Mouse (Mus musculus) hindlimb bud, embryonic 11.5 days (tissue): ENCODE measurements around the gene Tef.
A peak's percentile ranks its signal among the peaks of the same experiment; 100 is the strongest.

Experiments used
- DNase-seq: peaks from one replicate; pipeline ENCODE4 v3.0.0-alpha.2; 2012; ENCODE audit warnings: low read depth, low spot score; ENCODE audit errors: extremely low spot score

Gene Tef

DNA sequence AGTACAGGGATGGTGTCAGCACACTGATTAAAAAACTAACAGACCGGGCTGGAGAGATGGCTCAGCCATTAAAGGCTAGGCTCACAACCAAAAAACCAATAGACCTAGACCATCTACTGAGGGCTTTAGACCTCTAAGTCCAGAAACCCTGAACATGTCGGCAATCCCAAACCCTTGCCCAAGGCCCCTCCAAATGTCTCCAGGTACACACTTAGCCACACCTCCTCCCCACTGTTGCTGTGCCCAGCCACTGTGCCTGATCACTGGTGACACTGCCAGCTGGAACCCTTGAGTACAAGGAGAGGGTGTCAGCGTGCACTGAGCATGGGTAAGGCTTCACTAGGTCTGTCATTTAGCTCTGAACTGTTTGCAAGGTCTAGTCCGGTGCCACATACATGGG lies 3.8 kb upstream of the Tef start:
- DNase-seq = no peak

DNA sequence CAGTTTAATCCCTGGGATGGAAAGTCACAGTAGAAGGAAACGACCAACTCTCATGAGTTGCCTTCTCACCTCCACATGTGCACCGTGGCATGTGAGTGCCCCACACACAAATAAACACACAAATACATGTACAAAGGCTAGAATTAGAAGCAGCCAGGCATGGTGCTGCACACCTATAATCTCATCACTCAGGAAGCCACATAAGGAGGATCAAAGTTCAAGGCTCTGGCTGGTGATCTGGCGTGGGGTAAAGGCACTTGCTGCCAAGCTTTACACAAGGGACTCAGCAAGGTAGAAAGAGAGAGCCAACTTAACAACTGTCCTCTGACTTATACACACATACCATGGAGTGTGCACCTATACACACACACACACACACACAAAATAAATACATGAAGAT lies 1.8 kb upstream of the Tef start:
- DNase-seq = no peak

DNA sequence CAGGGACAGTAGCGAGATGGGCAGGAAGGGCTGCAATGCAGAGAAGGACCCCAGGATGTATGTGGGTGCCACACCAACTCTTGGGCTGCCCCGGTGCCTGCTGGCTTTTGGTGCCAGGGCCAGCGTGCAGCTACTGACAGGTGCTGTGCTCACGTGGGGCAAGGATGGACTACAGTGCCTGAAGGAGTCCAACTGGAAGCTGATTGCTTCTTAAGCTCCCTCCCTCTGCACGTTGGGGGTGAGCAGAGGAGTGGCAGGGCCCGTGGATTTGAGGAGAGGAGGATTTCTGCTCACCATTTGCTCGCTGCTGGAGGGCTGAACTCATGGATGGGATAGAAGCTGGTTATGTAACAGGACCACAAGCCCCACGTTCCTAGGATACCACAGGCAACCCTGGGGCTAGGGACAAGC lies 725 bp downstream of the Tef start:
- no peak for DNase-seq

DNA sequence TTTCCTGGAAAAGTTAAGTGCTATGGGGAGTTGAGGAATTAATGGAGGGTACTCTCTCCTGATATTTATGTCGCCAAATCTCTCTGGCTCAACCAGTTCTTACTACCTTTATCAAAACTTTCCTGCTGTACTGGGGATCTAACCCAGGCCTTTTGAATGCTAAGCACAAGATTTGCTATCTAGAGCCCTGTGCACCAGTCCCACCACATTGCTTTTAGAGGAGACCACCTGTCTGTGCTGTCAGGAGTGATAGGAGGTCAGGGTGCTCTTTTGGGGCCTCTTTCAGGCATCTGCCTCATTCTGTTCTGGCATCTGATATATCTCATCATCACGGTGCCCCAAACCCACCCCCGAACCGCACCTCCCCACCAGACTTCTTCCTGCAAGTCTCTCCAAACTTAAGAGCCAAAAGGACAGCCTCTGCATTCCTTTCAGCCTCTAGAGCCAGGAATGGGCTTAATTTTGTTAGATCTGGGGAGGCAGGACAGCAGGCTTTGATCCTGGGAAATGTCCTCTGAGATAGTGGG lies 1.3 kb downstream of the Tef start:
- no peak for DNase-seq

DNA sequence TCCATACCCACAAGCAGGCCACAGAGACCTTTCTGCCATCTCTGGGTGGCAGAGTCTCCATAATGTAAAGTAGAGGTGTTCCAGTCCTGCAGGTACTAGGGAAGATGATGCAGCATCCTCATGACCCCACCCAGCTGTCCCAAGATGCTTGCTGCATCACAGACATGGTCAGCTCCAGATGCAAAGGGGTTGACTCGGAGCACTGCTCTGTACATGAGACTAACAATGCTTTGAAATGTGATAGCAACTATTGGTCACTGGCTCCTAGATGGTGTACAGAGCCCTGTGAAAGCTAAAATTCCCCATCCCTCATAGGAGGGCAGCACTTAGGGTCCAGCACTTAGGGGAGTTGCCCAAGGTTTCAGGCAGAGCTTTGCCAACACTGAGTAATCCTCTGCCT lies 2.0 kb downstream of the Tef start:
- no peak for DNase-seq

DNA sequence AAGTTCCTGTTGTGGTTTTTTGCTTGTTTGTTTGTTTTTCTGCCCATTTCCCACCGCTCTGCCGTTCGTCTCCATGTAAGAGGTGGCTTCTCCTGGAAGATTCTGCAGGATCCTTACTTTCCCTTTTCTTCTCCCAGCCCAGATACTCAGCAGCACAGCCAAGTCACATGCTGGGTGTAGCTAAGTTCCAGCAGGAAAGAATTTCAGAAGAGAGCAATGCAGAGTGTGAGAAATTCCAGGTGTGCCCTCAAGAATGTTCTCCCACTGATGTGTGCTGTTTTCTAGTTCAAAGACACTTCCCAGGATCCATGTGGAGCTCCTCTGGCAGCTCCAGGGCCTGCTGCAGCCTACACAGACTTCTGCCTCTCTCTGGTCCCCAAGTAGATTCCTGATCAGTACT lies 2.7 kb downstream of the Tef start:
- DNase-seq = no peak

DNA sequence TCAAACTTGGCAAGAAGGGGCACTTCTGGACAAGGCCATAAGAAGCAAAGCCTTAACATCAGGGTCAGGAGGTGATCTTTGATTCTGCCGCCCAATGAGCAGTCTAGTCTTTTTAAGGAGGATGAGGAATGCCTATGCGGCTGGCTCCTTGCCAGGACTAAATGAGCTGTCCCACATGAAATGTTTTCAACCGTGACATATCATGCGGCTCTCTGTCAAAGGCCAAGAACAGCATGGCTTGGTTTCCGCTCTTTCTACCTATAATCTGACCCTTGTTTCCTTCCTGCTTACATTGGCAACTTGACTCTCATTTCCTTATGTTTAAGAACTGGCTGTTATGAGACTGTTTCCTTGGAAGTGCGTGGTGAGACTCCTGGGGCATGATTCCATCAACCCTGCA lies 3.4 kb downstream of the Tef start:
- no peak for DNase-seq

DNA sequence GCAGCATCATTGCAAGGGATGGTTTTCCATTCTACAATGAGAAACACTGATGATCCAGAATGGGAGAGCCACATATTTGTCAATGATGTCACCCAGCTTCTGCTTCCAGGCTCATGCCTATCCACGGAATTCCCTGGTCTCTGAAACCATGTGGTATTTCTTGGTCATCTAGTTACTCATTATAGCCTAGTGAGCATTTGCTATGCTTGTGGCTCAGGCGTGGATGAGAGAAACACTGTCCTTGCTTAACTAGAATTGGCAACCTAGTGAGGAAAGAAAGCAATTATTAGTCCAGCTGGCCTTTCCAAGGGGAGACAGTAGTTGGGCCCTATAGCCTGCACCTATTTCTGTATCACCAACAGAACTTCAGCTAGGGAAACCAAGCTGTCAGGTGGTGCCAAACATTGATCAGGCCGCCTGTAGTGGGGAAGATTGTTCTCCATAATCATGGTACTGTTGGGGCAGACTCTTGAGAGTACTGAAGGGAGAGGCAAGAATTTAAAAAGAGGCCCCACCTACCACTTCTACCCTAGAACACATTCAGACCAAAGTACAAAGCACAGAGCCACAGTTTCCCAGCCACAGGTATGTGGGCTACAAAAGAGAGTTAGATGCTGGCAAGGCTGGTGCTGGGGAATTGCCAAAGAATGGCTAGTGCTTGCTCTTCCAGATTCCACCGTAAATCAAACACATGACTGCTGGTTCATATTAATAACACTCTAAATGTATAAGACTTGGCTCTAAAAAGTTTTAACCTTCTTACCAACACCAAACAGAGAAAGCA lies 4.6 kb downstream of the Tef start:
- no peak for DNase-seq

DNA sequence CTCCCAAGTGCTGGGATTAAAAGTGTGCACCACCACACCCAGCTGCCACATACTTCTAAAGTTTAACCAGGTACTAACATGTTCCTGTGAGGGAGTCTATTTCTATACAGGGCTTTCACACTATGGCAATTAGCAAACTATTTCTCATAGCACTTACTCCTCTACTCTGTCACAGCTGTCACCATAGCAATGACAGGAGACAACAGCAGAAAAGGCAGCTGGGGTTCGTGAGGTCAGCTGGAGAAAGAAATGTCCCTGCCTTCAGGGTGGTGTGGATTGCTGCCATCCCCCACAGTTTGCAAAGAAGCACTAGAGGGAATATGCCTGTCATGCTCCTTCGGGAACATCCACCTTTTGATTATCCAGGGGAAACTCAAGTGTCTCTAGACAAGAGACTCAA lies 6.6 kb downstream of the Tef start:
- no peak for DNase-seq

DNA sequence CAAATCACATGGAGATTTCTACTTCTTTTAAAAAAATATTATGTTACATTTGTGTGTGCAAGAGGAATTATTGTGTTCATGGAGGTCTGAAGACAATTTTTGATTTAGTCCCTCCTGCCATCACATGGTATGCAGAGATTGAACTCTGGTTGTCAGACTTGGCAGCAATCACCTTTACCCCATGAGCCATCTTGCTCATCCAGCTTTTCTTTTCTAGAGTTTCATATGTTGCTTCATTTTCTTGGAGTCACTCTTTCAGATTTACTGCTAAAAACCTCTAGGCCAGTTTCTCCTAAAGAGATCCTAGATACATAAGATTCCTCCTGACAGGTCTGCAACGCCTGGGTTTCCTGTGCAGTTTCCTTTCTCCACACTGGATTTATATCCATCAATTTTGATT lies 7.3 kb downstream of the Tef start:
- DNase-seq = no peak

DNA sequence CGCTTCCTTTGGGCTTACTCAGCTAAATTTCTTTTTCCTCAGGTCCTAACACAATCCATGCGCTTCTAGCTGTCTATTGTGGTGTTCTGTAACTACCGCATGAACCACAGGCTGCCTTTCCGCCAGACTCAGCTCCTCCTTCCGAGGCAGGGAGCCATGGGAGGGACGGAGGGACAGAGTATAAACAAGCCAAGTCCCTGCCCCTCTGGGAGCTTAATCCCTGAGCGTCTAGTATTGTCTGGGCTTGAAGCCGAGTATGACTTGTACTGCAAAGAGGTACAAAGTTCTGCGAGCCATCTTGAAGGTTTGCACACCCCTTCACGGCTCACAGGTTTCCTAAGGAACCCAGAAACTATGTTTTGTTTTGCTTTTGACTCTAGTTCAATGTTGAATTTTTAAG lies 7.9 kb downstream of the Tef start:
- DNase-seq = no peak

DNA sequence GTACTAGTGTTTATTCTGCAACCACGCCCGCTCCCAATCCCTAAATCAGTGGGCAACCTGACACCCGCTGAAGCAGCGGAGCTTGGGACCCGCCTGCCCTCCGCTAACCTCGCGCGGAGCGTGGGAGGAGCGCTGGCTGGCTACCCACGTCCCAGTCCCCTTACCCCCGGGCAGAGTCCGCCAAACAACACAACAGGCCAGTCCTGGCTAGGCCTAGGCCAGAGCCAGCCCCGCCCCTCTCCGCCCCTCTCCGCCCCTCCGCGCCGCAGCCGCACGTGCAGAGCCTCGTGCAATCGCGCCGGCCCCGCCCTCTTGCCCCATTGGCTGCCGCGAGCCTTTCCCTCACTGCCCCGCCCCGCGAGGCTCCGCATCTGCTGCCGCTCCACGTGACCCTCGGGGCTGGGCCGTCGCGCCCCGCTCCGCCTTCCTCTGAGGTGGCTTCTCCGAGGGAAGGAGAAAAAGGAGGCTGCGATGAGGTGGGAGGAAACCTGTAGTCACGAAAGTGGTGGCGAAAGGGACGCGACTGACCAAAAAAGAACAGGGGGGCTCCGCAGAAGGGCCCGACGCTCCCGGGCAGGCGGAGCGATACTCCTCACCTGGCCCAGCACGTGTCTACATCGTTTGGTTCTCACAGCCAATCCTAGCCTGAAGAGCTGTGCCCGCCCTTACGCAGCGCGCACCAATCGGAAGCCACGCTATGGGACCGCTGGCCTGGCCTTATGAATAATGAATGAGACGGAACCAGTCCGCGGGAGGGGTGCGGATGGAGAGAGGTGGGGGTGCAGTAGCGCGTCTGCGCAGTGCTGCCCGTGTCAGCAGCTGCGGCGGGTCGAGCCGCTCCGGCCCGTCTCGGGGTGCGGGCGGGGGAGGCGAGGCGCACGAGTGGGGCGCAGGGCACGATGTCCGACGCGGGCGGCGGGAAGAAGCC lies 8.7 kb downstream of the Tef start:
- peak; percentile 86 for DNase-seq

DNA sequence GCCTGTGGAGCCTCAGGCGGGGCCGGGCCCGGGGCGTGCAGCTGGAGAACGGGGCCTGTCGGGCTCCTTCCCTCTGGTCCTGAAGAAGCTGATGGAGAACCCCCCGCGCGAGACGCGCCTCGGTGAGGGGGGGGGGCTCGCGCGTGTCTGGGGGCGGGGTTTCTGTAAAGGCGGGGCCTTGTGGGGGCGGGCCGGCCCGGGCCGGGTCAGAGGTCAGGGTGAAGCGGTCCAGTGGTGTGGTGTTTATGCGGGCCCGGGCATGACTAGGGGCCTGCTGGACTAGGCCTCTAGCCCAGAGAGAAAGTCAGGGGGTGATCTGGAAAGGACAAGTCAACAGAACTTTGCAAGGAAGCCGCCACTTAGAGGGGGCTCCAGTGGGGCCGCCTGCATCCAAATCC lies 9.4 kb downstream of the Tef start:
- DNase-seq = no peak

DNA sequence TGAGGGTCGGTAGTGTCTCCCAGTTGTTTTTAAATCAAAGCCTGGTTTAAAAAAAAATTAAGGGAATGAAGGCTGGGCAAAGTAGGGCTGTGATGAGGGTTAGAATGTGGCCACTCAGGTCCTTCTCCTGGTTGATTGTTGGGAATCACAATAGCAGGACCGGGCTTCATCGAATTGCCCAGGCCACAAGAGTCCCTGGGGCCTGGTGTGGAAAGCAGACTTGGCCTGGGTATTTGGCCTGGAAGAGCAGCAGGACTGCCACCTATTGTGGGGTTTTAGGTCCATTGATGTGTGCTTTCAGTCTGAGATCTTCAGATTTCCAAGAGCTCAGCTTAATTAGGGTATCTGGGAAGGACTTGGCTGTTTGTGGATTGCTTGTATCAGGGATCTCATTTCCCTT lies 10.1 kb downstream of the Tef start:
- DNase-seq = no peak

DNA sequence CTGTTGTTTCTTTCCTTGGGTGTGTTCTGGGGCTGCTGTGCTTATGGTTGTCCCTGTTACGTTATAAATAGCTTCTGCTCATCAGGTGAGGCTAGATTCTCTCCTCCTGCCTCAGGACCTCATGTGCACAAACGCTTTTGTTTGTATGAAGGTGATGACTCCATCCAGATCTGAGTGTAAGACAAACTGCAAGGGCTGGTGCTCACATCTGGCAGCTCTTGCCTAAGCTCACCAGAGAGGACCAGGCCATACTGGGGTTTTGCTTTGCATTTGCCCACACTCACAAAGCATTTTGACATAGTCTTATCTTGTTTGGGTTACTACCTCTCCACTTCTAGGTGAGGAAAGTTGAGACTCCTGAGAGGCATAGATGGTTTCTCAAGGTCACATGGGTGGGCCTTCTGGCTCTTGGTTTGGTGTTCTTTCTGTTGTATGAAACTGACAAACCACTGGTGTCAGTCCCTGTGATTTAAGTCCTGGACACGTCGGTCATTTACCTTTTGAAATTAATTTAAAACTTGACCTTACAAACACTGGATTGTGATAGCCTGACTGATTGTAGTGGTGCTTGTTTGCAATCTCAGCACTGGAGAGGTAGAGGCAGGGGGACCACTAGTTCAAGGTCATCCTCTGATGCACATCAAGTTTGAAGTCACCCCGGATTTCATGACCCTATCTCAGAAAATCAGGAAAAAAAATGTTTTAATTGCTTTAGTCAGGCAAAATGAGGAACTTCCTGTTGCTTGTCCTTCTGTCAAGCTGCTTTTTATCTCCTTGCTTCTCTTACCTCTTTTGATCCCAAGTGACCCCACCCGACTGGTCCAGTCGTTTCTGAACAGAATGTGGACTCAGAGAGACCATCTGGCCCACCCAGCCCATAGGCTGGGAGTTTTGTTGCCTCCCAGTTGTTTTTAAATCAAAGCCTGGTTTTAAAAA lies 10.7 kb downstream of the Tef start:
- DNase-seq = no peak

DNA sequence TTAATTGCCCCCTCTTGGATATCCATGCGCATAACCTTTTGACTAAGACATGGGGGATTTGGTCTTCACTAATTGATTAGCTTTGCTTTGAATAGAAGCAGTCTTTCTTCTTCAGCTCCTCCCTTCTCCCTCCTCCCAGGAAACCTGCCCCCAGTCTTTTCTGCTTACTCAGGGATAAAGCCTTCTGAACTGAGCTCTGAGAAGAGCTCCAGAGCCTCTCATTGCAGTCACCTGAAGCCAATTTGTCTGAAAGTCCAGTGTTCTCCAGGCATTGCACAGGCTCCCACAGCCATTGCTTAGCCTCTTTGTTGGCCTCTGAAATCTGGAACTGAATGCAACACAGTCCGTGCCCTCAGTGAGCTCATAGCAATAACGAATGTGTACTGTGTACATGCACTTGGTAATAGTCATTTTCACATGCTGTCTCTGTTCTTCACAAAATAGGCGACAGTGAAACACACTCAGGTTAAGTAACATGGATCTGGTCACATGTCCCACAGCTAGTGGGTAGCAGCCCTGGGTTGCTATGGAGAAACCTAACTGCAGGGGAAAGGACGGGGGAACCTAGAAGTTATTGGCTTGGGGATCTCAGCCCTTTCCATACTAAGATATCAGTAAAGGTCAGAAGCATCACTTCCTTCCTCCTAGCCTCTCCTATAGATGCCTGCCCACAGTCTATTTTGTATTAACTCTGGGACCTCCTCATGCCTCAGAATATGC lies 11.9 kb downstream of the Tef start:
- DNase-seq = no peak

DNA sequence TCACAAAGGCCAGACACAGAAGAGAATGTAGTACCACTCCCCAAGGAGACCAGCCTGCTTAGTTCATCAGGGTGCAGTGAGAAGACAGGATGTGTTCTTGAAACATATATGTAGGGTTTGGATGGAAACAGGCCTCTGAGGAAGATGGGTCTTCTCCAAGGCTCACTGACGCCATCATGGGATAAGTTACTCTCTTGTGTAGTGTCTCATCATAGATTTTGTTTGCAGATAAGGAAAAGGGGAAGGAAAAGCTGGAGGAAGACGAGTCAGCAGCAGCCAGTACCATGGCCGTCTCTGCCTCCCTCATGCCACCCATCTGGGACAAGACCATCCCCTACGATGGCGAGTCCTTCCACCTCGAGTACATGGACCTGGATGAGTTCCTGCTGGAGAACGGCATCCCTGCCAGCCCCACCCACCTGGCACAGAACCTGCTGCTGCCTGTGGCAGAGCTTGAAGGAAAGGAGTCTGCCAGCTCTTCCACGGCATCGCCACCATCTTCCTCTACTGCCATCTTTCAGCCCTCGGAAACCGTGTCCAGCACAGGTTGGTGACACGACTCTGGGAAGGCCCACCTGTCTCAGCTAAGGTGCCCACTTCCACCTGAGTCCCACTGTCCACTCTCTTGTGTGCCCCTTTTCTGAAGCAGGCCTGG lies 12.6 kb downstream of the Tef start:
- no peak for DNase-seq

DNA sequence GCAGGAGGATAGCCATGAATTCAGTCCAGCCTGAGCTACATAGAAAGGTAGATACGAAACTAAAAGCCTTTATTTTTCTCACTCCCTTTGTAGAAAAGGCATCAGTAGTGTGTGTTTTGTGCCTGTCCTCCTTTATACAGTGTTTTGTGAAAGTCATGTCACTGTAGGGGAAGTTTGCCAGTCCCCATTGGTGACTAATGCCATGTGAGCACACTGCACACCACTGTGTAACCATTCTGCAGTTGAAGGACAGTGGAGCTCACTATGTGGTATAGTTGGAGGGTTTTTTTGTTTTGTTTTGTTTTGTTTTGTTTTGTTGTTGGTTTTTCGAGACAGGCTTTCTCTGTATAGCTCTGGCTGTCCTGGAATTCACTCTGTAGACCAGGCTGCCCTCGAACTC lies 16.2 kb downstream of the Tef start:
- DNase-seq = no peak

DNA sequence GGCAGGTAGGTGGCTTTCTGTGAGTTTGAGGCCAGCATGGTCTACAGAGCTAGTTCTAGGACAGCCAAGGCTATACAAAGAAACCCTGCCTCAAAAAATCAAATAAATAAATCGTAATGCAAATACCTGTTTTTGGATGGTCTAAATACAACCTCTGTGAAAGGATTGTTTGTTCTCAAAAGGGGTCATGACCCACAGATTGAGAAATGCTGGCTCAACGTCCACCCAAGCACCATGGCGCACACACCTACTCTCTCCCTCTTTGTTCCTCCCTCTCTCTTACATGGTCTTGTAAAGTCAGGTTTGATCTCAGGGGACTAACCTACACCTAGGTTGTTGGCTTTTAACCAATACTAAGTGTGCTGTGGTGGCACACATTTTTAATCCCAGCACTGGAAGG lies 20.4 kb downstream of the Tef start:
- DNase-seq = no peak

DNA sequence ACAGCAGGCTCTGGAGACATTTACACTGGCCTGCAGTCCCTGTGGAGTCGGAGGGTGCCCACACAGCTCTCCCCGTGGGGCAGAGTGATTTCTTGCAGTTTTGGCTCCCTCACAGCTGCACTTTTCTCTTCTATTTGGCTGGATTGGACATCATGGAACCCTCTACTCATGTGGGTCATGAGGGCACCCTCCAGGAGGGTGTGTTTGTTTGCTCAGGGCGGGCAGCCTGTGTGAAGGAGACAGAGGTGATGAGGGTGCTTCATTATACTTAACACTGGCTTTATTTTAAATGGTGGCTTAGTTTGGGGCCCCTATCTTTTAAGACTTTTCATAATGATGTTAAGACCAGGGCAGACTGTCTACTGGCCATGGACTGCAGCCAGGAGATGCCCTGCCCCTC lies 22.6 kb downstream of the Tef start:
- no peak for DNase-seq
